Comparison of ENCODE assay signal across 12 mouse cellular contexts in the genomic region with DNA sequence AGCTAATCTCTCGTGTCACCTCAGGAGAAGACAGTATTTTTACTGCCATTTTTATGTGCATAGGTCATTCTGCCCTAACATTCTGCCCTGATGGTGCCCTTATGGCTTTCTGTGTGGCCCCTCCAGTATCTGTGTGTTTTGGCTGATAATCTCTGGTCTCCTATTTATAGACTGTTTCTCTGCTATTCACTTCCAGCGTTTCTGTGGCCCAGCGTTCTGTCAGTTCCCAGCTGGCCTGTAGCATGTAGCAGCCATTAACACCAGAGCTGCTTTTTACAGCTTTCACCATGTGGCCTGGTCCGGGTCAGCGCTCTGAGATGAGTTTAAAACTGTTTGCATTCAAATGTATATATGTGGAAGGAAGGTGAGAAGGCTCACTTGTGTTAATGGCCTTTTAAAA. TPM values are rescaled to one million over a fixed set of nuclear protein-coding genes. Genes with fewer than 3 reads are reported as not detected.
DNase-seq lines count a peak whose midpoint lies in the region; ATAC-seq and TF ChIP-seq lines count a peak whose summit lies in the region.
"Had no signal": no experiment of that assay in that cellular context is flagged by ENCODE, and none has a peak within 500 bp of the region (broad histone marks: within the 10 kb centered on the region; RNA-seq: fewer than 3 reads in every experiment).

No protein-coding gene starts in this region.

- H3K36me3 ChIP-seq in heart, adult 2 months (ENCODE audit: control insufficient read depth, insufficient read depth, low read length) = no peaks in the 10 kb centered on the region
- H3K36me3 ChIP-seq in stomach, embryonic 14.5 days (ENCODE audit: control insufficient read depth, insufficient read depth, low read length) = no peaks in the 10 kb centered on the region
- H3K36me3 ChIP-seq in stomach, postnatal 0 days (ENCODE audit: control insufficient read depth, insufficient read depth, low read length) = no peaks in the 10 kb centered on the region
- no peaks in the 10 kb centered on the region for H3K36me3 ChIP-seq in kidney, embryonic 16.5 days (ENCODE audit: insufficient read depth, low read length)
- H3K36me3 ChIP-seq in forebrain, embryonic 16.5 days (ENCODE audit: control insufficient read depth, insufficient read depth) = no peaks in the 10 kb centered on the region
- H3K36me3 ChIP-seq: embryonic facial prominence, embryonic 12.5 days had no signal

- WGBS in heart, adult 2 months = 29% methylated on average over 5 of the region's 5 CpGs
- 31% methylated on average over 5 of the region's 5 CpGs for WGBS in stomach, embryonic 14.5 days
- 29% methylated on average over 5 of the region's 5 CpGs for WGBS in stomach, postnatal 0 days
- WGBS in kidney, embryonic 16.5 days = 20% methylated on average over 5 of the region's 5 CpGs
- 77% methylated on average over 5 of the region's 5 CpGs for WGBS in forebrain, embryonic 16.5 days

- H3K9me3 ChIP-seq in stomach, embryonic 14.5 days (ENCODE audit: control insufficient read depth, low read depth, low read length) = no peaks in the 10 kb centered on the region; the same call in 1 of the 2 replicates
- H3K9me3 ChIP-seq in stomach, postnatal 0 days (ENCODE audit: control insufficient read depth, low read length) = no peaks in the 10 kb centered on the region
- H3K9me3 ChIP-seq in kidney, embryonic 16.5 days (ENCODE audit: low read length) = peaks cover 4% of the 10 kb centered on the region; the same call in 1 of the 2 replicates
- H3K9me3 ChIP-seq in forebrain, embryonic 16.5 days (ENCODE audit: control insufficient read depth, low read length) = no peaks in the 10 kb centered on the region
- H3K9me3 ChIP-seq: embryonic facial prominence, embryonic 12.5 days had no signal

- DNase-seq in heart, adult 2 months = peak in 1 of 2 experiments; percentile 21
- no peak for DNase-seq in heart, postnatal 25 days (ENCODE audit: low spot score)
- DNase-seq in stomach, postnatal 0 days (ENCODE audit: low spot score) = no peak
- DNase-seq in embryo, embryonic 9.5 days (ENCODE audit: extremely low spot score) = no peak
- no peak for DNase-seq in left cerebral cortex, adult 18-20 months (ENCODE audit: low spot score in 2 of 2)
- DNase-seq: gastrocnemius, postnatal 25 days; thymus, postnatal 25 days had no signal

- TF ChIP-seq EP300 in heart, adult 2 months (IDR thresholded peaks at IDR 0.05; ENCODE audit: insufficient read depth, low read depth, low read length) = no peak
- TF ChIP-seq EP300 in stomach, postnatal 0 days (optimal IDR thresholded peaks at IDR 0.05) = no peak

- 0 out of 2 replicates have a peak, but pooled peaks have one; percentile 42 for ATAC-seq in stomach, embryonic 14.5 days (ENCODE audit: insufficient number of reproducible peaks, insufficient read depth, low FRiP score, low read depth)
- ATAC-seq in stomach, postnatal 0 days (ENCODE audit: low FRiP score, low TSS enrichment) = no peak
- ATAC-seq in kidney, embryonic 16.5 days (ENCODE audit: low FRiP score, low TSS enrichment) = 0 out of 2 replicates have a peak, but pooled peaks have one; percentile 27
- no peak for ATAC-seq in forebrain, embryonic 16.5 days

- intact Hi-C loops in heart, adult 2 months (cut with DNase I) = no loop called here
- intact Hi-C loops in heart, postnatal 25 days (cut with DNase I) = no loop called here

- H3K4me3 ChIP-seq in heart, adult 2 months = no peak overlapping the region
- no peak overlapping the region for H3K4me3 ChIP-seq in stomach, embryonic 14.5 days (ENCODE audit: low read depth, low read length)
- no peak overlapping the region for H3K4me3 ChIP-seq in stomach, postnatal 0 days (ENCODE audit: low read depth, low read length)
- no peak overlapping the region for H3K4me3 ChIP-seq in kidney, embryonic 16.5 days (ENCODE audit: low read length)
- no peak overlapping the region for H3K4me3 ChIP-seq in forebrain, embryonic 16.5 days (replicated peaks; ENCODE audit: low read length)
- H3K4me3 ChIP-seq: embryonic facial prominence, embryonic 12.5 days had no signal

- H3K79me2 ChIP-seq in heart, adult 2 months (replicated peaks; ENCODE audit: control insufficient read depth, insufficient read depth, low read length) = no peaks in the 10 kb centered on the region

- H3K27ac ChIP-seq in heart, adult 2 months = peak overlapping the region; percentile 49
- no peak overlapping the region for H3K27ac ChIP-seq in stomach, embryonic 14.5 days (ENCODE audit: low read length)
- no peak overlapping the region for H3K27ac ChIP-seq in stomach, postnatal 0 days (replicated peaks)
- H3K27ac ChIP-seq in kidney, embryonic 16.5 days (ENCODE audit: low read length) = no peak overlapping the region
- H3K27ac ChIP-seq in forebrain, embryonic 16.5 days (ENCODE audit: low read length) = no peak overlapping the region
- H3K27ac ChIP-seq: embryonic facial prominence, embryonic 12.5 days had no signal

- H3K9ac ChIP-seq in heart, adult 2 months (ENCODE audit: low read depth, low read length) = no peak overlapping the region
- no peak overlapping the region for H3K9ac ChIP-seq in stomach, embryonic 14.5 days (replicated peaks; ENCODE audit: low read depth, low read length)
- no peak overlapping the region for H3K9ac ChIP-seq in stomach, postnatal 0 days (ENCODE audit: low read length)
- no peak overlapping the region for H3K9ac ChIP-seq in kidney, embryonic 16.5 days (replicated peaks; ENCODE audit: low read length)
- no peak overlapping the region for H3K9ac ChIP-seq in forebrain, embryonic 16.5 days (replicated peaks; ENCODE audit: low read depth, low read length)
- H3K9ac ChIP-seq: embryonic facial prominence, embryonic 12.5 days had no signal

- TF ChIP-seq POLR2A in heart, adult 2 months (IDR thresholded peaks at IDR 0.05; ENCODE audit: insufficient read depth, low read depth, low read length) = no peak

- no peak for TF ChIP-seq CTCF in heart, adult 2 months (IDR thresholded peaks at IDR 0.05)
- no peak for TF ChIP-seq CTCF in stomach, postnatal 0 days (IDR thresholded peaks at IDR 0.05; ENCODE audit: low read depth)

- H3K27me3 ChIP-seq in heart, adult 2 months (ENCODE audit: control insufficient read depth, insufficient read depth, low read length) = no peaks in the 10 kb centered on the region
- no peaks in the 10 kb centered on the region for H3K27me3 ChIP-seq in stomach, embryonic 14.5 days (ENCODE audit: control insufficient read depth, insufficient read depth, low read length)
- H3K27me3 ChIP-seq in stomach, postnatal 0 days (ENCODE audit: control insufficient read depth, insufficient read depth, low read length) = no peaks in the 10 kb centered on the region
- no peaks in the 10 kb centered on the region for H3K27me3 ChIP-seq in kidney, embryonic 16.5 days (ENCODE audit: insufficient read depth, low read length)
- H3K27me3 ChIP-seq in forebrain, embryonic 16.5 days (replicated peaks; ENCODE audit: control insufficient read depth, insufficient read depth, low read length) = no peaks in the 10 kb centered on the region
- H3K27me3 ChIP-seq: embryonic facial prominence, embryonic 12.5 days had no signal

- no peaks in the 10 kb centered on the region; the same call in none of the 2 replicates for H3K4me1 ChIP-seq in heart, adult 2 months (ENCODE audit: control insufficient read depth, insufficient read depth, low read length)
- peaks cover 6% of the 10 kb centered on the region; the same call in 1 of the 2 replicates for H3K4me1 ChIP-seq in stomach, embryonic 14.5 days (ENCODE audit: control insufficient read depth, insufficient read depth, low read length)
- no peaks in the 10 kb centered on the region for H3K4me1 ChIP-seq in stomach, postnatal 0 days (replicated peaks; ENCODE audit: control insufficient read depth, insufficient read depth)
- no peaks in the 10 kb centered on the region for H3K4me1 ChIP-seq in kidney, embryonic 16.5 days (ENCODE audit: insufficient read depth, low read length)
- H3K4me1 ChIP-seq in forebrain, embryonic 16.5 days (replicated peaks; ENCODE audit: control insufficient read depth, insufficient read depth, low read length) = no peaks in the 10 kb centered on the region
- H3K4me1 ChIP-seq: embryonic facial prominence, embryonic 12.5 days had no signal

- no peak overlapping the region for H3K4me2 ChIP-seq in stomach, embryonic 14.5 days (replicated peaks; ENCODE audit: low read depth, low read length)
- H3K4me2 ChIP-seq in stomach, postnatal 0 days (replicated peaks; ENCODE audit: low read depth) = no peak overlapping the region
- no peak overlapping the region for H3K4me2 ChIP-seq in kidney, embryonic 16.5 days (replicated peaks; ENCODE audit: low read depth, low read length)
- no peak overlapping the region for H3K4me2 ChIP-seq in forebrain, embryonic 16.5 days (ENCODE audit: low read length)
- H3K4me2 ChIP-seq: embryonic facial prominence, embryonic 12.5 days; midbrain, embryonic 11.5 days had no signal

RNA-seq across cellular contexts. Expression of a gene that starts 49.4 kb away (rescaled TPM):
- under 1 TPM; 0.27 to 0.31 TPM for total RNA-seq in heart, adult 2 months (2021)
- 0.59 and 0.78 TPM in 2 replicates for polyA plus RNA-seq in heart, adult 2 months (2012; rRNA removed)
- total RNA-seq in heart, postnatal 25 days (2021) = under 1 TPM; 0.25 to 0.42 TPM
- 0.75 and 1.3 TPM in 2 replicates for polyA plus RNA-seq in stomach, embryonic 14.5 days (2014; fragmentation: Nextera tagmentation; extraction: Ambion mirVana)
- polyA plus RNA-seq in stomach, postnatal 0 days (2015; fragmentation: Nextera tagmentation; extraction: Ambion mirVana) = 0.54 and 0.62 TPM in 2 replicates
- 0.69 and 0.72 TPM in 2 replicates for polyA plus RNA-seq in kidney, embryonic 16.5 days (2015; fragmentation: Nextera tagmentation; extraction: Ambion mirVana)
- 4.2 and 5.2 TPM in 2 replicates for polyA plus RNA-seq in forebrain, embryonic 16.5 days (2015; fragmentation: Nextera tagmentation; extraction: Ambion mirVana)
- total RNA-seq in left cerebral cortex, adult 18-20 months (2021) = 10 to 100 TPM; 13.8 to 14.8 TPM

Comparison
In these comparisons a context has a peak if more than half of its experiments do, and no peak if none do; other contexts are left out.
1. ATAC-seq: peak in stomach, embryonic 14.5 days (single experiment) and kidney, embryonic 16.5 days (single experiment); none in stomach, postnatal 0 days (single experiment) and forebrain, embryonic 16.5 days (single experiment).